Mouse (Mus musculus): Measurements from ENCODE around the gene Nog. TPM values are rescaled to one million over a fixed set of nuclear protein-coding genes. Genes with fewer than 3 reads are reported as not detected.

Nog gene
- total RNA-seq, 2 experiments from 2014 or later: not detected

DNA sequence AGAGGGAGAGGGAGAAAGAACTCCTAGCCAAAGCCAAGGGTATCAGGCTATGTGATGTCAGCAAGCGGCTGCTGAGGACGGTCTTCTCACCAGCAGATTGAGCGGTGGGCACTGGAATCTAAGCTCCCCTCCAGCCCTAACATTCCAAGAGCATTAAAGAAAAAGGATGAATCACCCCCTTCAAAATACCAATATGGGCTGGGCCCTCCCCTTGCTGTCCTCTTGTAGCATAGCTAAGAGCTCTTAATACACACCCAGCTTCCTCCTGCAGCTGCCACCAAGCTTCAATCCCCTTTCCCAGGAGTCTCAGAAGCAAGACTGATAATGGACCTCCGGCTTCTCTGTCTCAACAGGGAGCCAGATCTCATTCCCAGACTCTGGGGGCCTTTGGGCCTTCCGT, 4.6 kb downstream of the Nog start:
- no peak for ATAC-seq (replicated peaks; ENCODE audit: low FRiP score, poor library complexity, severe bottlenecking)

- no peak for ATAC-seq (replicated peaks; ENCODE audit: low FRiP score, poor library complexity, severe bottlenecking)
These were observed 32.2 kb downstream of the Nog start for GRCm38 (mm10) chr11:89269809-89270361.

DNA sequence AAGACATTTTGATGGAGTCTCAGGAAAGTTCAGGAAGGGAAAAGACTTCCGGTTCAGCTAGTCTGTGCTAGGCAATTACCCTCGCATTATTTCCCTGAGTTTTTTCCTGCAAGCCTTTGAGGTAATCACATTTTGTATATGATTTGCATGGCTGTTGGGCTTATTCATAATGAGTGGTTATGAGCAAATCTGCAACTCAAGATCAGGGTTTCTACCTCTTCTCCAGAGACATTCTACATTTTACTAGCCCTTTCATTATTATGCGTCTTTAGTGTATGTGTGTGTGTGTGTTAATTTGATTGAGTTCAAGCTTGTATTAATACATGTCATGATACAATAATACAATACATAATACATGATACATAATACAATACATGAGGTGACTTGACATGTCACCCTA, 34.6 kb downstream of the Nog start:
- no peak for ATAC-seq (replicated peaks; ENCODE audit: low FRiP score, poor library complexity, severe bottlenecking)

GRCm38 (mm10) chr11:89265080-89265479, 37.1 kb downstream of the Nog start:
- ATAC-seq (replicated peaks; ENCODE audit: low FRiP score, poor library complexity, severe bottlenecking): no peak

GRCm38 (mm10) chr11:89259338-89259915, 42.7 kb downstream of the Nog start:
- ATAC-seq (replicated peaks; ENCODE audit: low FRiP score, poor library complexity, severe bottlenecking): no peak

- ATAC-seq (replicated peaks; ENCODE audit: low FRiP score, poor library complexity, severe bottlenecking): no peak
These were observed 44.2 kb downstream of the Nog start for GRCm38 (mm10) chr11:89257893-89258292.

- ATAC-seq (replicated peaks; ENCODE audit: low FRiP score, poor library complexity, severe bottlenecking): no peak
These were observed 48.2 kb downstream of the Nog start for GRCm38 (mm10) chr11:89253973-89254372.

Other genes starting within 250 kb of the Nog start
- not detected in 2 replicates for gene Dgke, start 235.5 kb downstream of the Nog start, total RNA-seq (2015; ENCODE audit: low replicate concordance)
- gene Dgke, start 235.5 kb downstream of the Nog start, total RNA-seq (2017; ENCODE audit: low replicate concordance): 0.70 and 1.8 TPM in 2 replicates
- not detected in 2 replicates for gene Gm525, start 228.5 kb downstream of the Nog start, total RNA-seq (2015; ENCODE audit: low replicate concordance)
- not detected in 2 replicates for gene Gm525, start 228.5 kb downstream of the Nog start, total RNA-seq (2017; ENCODE audit: low replicate concordance)